Comparison of ENCODE assay signal across 26 mouse cellular contexts in the genomic region with DNA sequence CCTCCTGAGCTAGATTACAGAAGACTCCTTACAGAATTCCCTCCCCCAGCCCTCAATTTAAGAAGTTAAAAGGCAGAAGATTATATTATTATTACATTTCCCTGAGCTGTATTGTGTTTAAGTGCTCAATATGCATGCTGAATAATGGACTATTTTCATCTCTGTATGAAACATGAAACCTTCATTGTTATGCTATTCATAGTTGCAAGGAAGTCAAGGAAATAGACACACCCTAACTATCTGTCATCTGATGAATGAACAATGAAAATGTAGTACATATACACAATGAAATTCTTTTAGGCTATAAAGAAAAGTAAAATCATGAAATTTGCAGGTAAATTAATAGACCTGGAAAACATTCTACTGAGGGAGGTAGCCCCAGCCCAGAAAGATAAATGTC.
"Had no signal": no experiment of that assay in that cellular context is flagged by ENCODE, and none has a peak within 500 bp of the region (broad histone marks: within the 10 kb centered on the region; RNA-seq: fewer than 3 reads in every experiment).

No protein-coding gene starts in this region.

- H3K4me3 ChIP-seq: heart, embryonic 10.5 days; heart, embryonic 12.5 days; hindbrain, embryonic 10.5 days; hindbrain, embryonic 12.5 days; intestine, embryonic 15.5 days; layer of hippocampus, adult 2 months; left cerebral cortex, adult 2 months; limb, embryonic 10.5 days; limb, embryonic 12.5 days; liver, embryonic 13.5 days had no signal

- H3K27me3 ChIP-seq: heart, embryonic 12.5 days; hindbrain, embryonic 12.5 days; intestine, embryonic 15.5 days; limb, embryonic 12.5 days; liver, embryonic 13.5 days had no signal

- H3K27ac ChIP-seq: heart, embryonic 10.5 days; hindbrain, embryonic 10.5 days; hindbrain, embryonic 12.5 days; hindbrain, embryonic 14.5 days; intestine, embryonic 15.5 days; layer of hippocampus, adult 2 months; left cerebral cortex, adult 2 months; limb, embryonic 10.5 days; limb, embryonic 12.5 days; liver, embryonic 13.5 days had no signal

- H3K4me2 ChIP-seq: heart, embryonic 12.5 days; hindbrain, embryonic 12.5 days; hindbrain, embryonic 14.5 days; intestine, embryonic 15.5 days; limb, embryonic 12.5 days; liver, embryonic 11.5 days; liver, embryonic 13.5 days had no signal

- H3K9ac ChIP-seq: heart, embryonic 12.5 days; hindbrain, embryonic 12.5 days; hindbrain, embryonic 14.5 days; intestine, embryonic 15.5 days; limb, embryonic 12.5 days; liver, embryonic 13.5 days had no signal

- H3K36me3 ChIP-seq: heart, embryonic 10.5 days; heart, embryonic 12.5 days; hindbrain, embryonic 10.5 days; hindbrain, embryonic 12.5 days; intestine, embryonic 15.5 days; limb, embryonic 10.5 days; limb, embryonic 12.5 days; liver, embryonic 13.5 days had no signal

- DNase-seq: gastrocnemius, postnatal 10 days; gastrocnemius, postnatal 25 days; heart, adult 18-20 months; heart, postnatal 10 days; heart, postnatal 4 days; kidney, adult 18-20 months; kidney, adult 8-10 months; kidney, postnatal 10 days; kidney, postnatal 25 days; kidney, postnatal 4 days; liver; liver, embryonic 13.5 days had no signal

- H3K4me1 ChIP-seq: heart, embryonic 10.5 days; heart, embryonic 12.5 days; hindbrain, embryonic 10.5 days; hindbrain, embryonic 12.5 days; intestine, embryonic 15.5 days; limb, embryonic 10.5 days; limb, embryonic 12.5 days; liver, embryonic 13.5 days had no signal

- H3K9me3 ChIP-seq: heart, embryonic 10.5 days; heart, embryonic 12.5 days; hindbrain, embryonic 10.5 days; hindbrain, embryonic 12.5 days; intestine, embryonic 15.5 days; limb, embryonic 10.5 days; limb, embryonic 12.5 days; liver, embryonic 13.5 days had no signal

- ATAC-seq: hindbrain, embryonic 16.5 days; inflammation-experienced regulatory T-cells, adult 6 months; intestine, embryonic 15.5 days; intestine, postnatal 0 days had no signal
